8 mouse cellular contexts compared by ENCODE assay signal in the genomic region with DNA sequence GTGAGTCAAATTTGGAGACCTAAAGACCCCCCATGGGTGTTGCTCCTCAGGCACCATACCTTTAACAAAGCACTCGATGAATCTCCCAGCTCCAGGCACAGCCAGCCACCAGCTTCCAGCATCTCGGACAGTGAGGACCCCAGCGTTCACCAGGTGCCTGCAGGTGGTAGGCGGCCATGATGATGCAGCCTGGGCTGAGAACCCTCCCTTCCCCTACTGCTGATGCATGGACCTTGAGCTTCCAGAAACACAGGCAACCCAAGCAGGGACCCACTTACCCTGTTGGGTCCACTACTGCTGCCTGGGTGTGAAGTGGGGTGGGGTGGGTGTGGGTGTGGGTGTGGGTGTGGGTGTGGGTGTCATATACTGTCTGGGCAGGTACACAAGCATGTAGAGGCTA. TPM values are rescaled to one million over a fixed set of nuclear protein-coding genes. Genes with fewer than 3 reads are reported as not detected.
DNase-seq lines count a peak whose midpoint lies in the region.
"Not testable (repeated sequence)": the region's sequence is repeated elsewhere in the genome, so short reads cannot be mapped to it uniquely, and the experiment has no call there.
"Had no signal": no experiment of that assay in that cellular context is flagged by ENCODE, and none has a peak within 500 bp of the region (broad histone marks: within the 10 kb centered on the region; RNA-seq: fewer than 3 reads in every experiment).

No protein-coding gene starts in this region.

- H3K36me3 ChIP-seq in heart, embryonic 10.5 days; limb, embryonic 10.5 days: not testable (repeated sequence)

- H3K9me3 ChIP-seq in heart, embryonic 10.5 days, result peaks cover 12% of the 10 kb centered on the region
- not testable (repeated sequence) for H3K9me3 ChIP-seq in limb, embryonic 10.5 days (replicated peaks)

- H3K4me1 ChIP-seq in heart, embryonic 10.5 days; limb, embryonic 10.5 days: not testable (repeated sequence)

- DNase-seq in heart, adult 11 months, result peak; percentile 88
- DNase-seq in heart, embryonic 10.5 days (ENCODE audit: low spot score), result peak; percentile 59
- peak; percentile 15 for DNase-seq in limb, embryonic 10.5 days (ENCODE audit: low spot score)

- WGBS in heart, embryonic 10.5 days, result 84% methylated on average over 4 of the region's 4 CpGs
- 94% methylated on average over 4 of the region's 4 CpGs for WGBS in limb, embryonic 10.5 days

- H3K27ac ChIP-seq in heart, embryonic 10.5 days; limb, embryonic 10.5 days: not testable (repeated sequence)

- not testable (repeated sequence) for H3K4me3 ChIP-seq in heart, embryonic 10.5 days; limb, embryonic 10.5 days

- H3K27me3 ChIP-seq in heart, embryonic 10.5 days (ENCODE audit: insufficient read depth, poor library complexity, severe bottlenecking); limb, embryonic 10.5 days (ENCODE audit: low read depth, poor library complexity, severe bottlenecking): not testable (repeated sequence)

RNA-seq across cellular contexts. Expression of a gene that starts 1.5 kb away (rescaled TPM):
- not detected in 2 replicates for polyA plus RNA-seq in heart, embryonic 10.5 days (2016; fragmentation: Nextera tagmentation; extraction: Ambion mirVana)
- not detected in 2 replicates for polyA plus RNA-seq in limb, embryonic 10.5 days (2016; fragmentation: Nextera tagmentation; extraction: Ambion mirVana)
- polyA plus RNA-seq: activated CD4-positive, CD25-positive, alpha-beta regulatory T cell, adult 4 months; C2C12; CD4-positive, CD25-positive, alpha-beta regulatory T cell, adult 4 months; G1E had no signal

RNA-seq across cellular contexts. Expression of a gene that starts 59.2 kb away (rescaled TPM):
- not detected in 2 replicates for polyA plus RNA-seq in heart, embryonic 10.5 days (2016; fragmentation: Nextera tagmentation; extraction: Ambion mirVana)
- not detected in 2 replicates for polyA plus RNA-seq in limb, embryonic 10.5 days (2016; fragmentation: Nextera tagmentation; extraction: Ambion mirVana)
- polyA plus RNA-seq: activated CD4-positive, CD25-positive, alpha-beta regulatory T cell, adult 4 months; C2C12; CD4-positive, CD25-positive, alpha-beta regulatory T cell, adult 4 months; G1E; Patski had no signal

Comparison
In these comparisons a context has a peak if more than half of its experiments do, and no peak if none do; other contexts are left out.
1. DNase-seq: peak in every context shown above with its lines; median percentile 88 in heart, adult 11 months; 59 in heart, embryonic 10.5 days; 15 in limb, embryonic 10.5 days.